Mouse (Mus musculus) adrenal gland, adult 18-20 months (tissue): ENCODE data around the gene Dcaf10. TPM values are rescaled to one million over a fixed set of nuclear protein-coding genes. Genes with fewer than 3 reads are reported as not detected.
"Not testable (repeated sequence)": the region's sequence is repeated elsewhere in the genome, so short reads cannot be mapped to it uniquely, and the experiment has no call there.

Experiments used
- DNase-seq, 2 experiments: peaks; one replicate each; pipeline ENCODE4 v3.0.0; 2021 to 2022; ENCODE audit warnings: low spot score in 2 of 2
- long read RNA-seq, 2 experiments: library from polyadenylated mRNA; stranded (forward); transcript quantifications; one replicate each; pipeline ENCODE4 v2.0.0; 2021
- total RNA-seq, 2 experiments: library from RNA; stranded (reverse); gene quantifications; 1 replicate in 1 of 2; 2 replicates in 1 of 2; pipeline ENCODE4 v1.2.3; 2021

Gene Dcaf10
- total RNA-seq = 10 to 100 TPM; 25.5 to 27.1 TPM
- long read RNA-seq, experiment 1, full-length matches to known transcripts = 21 of 28 reads
- long read RNA-seq, experiment 1, partial matches to known transcripts = 1 of 28 reads
- long read RNA-seq, experiment 1, other reads (novel, unspliced or antisense) = 6 of 28 reads
- long read RNA-seq, experiment 2, full-length matches to known transcripts = 40 of 47 reads
- long read RNA-seq, experiment 2, partial matches to known transcripts = 3 of 47 reads
- long read RNA-seq, experiment 2, other reads (novel, unspliced or antisense) = 4 of 47 reads

DNA sequence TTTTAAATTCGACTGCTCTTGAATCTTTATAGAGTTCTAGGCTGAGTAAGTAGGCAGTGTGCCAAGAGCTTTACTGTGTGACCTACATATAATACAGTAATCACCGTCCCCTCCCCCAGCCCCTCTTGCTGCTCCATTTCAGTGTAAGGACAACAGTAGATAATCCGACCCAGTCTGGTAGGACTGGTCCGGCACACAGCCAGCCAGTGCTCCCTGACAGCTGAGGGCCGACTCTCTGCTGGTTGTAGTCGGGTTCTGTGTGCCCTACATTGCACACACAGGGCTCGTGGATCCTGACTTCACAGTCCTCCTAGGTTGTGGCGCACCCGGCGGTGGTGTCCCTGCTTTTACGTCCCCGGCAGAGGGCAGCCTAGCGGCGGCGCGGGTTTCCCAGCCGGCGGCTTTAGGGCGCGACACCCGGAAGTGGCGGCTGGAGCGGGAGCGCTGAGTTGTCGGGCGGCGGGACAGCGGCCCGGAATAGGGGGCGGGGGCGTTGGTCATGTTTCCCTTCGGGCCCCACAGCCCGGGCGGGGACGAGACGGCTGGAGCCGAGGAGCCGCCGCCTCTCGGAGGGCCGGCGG is at the start of gene Dcaf10:
Gene Dcaf10, plus strand, starts transcription at position 433 of the 581 bp plus-strand sequence.
- peak; percentile 97 for DNase-seq

DNA sequence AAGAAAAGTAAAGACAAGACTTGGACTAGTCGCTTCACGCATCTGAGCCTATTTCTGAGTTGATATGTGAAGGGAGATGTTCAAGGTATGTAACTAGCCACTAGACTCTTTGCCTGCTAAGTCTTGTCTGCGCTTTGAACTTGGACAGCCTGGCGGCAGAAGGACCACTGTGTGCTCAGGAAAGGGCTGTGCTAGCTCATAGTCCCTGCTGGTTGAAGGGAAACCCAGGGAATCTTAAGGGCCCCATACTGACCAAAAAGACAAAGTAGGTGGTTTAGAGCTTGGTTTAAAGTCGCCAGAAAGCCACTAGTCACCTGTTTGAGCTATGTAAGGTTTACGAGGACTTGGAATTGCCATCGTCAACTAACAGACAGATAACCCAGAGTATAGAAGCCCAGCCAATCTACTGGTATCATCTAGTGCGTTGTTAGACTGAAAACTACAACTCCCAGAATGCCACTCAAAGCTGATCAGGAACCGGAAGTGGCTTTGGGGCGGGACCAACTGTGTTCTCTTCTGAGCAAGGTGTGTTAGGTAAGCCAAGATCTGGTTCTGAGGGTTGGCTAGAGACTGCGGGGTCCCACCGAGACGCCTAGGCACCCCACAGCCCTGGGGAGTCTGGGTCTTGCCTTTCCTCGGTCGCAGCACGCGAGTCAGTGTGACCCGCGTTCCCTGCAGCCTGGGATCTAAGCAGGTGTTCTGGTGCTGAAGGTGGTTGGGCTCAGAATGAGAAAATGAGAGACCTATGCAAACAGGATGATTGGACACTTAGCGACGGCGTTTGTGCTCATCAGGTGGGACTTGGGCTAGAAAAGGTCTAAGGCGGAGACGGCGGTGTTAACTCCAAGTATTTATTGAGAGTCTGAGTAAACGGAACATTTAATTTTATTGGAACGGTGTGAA is 45.0 kb upstream of the Dcaf10 start, which contains the start of gene Trmt10b:
Gene Trmt10b, plus strand, starts transcription at position 466 of the 903 bp plus-strand sequence.
- DNase-seq = peak; percentile 47 to 54

DNA sequence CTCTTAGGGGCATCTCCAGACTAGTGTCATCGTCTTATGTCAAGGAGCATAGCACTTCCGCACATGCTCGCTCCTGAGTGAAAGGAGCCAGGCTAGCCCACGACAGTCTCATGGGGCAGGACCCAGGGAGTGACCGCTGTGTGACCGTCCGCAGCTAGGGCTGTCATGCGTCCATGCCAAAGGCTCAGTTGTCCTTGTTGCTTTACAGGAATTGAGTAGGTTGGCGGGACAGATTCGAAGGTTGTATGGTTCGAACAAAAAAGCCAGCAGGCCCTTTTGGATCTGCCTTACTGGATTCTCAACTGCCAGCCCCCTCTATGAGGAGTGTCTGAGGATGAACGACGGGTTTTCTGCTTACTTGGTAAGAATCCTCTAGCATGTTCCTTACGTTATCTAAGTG is 36.4 kb upstream of the Dcaf10 start:
- no peak for DNase-seq

DNA sequence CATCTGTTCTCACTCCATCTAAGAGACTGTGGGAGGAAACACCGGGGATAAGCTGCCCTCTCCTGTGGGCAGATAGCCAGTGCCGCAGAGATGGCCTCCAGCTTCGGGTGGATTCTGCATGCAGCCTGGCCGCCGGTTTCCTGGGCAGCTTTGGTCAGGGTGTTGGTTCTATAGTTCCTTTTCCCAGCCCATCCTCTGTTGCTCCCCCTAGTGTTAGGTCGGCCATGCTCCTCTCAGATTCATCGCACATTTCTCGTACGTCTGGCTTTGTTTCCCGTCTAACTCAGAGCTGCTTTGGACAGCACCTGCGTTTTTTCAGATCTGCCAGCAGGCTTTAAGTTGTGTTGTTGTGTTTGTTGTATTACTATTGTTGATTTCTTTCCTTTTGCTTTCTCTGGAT is 33.9 kb upstream of the Dcaf10 start:
- DNase-seq = no peak

DNA sequence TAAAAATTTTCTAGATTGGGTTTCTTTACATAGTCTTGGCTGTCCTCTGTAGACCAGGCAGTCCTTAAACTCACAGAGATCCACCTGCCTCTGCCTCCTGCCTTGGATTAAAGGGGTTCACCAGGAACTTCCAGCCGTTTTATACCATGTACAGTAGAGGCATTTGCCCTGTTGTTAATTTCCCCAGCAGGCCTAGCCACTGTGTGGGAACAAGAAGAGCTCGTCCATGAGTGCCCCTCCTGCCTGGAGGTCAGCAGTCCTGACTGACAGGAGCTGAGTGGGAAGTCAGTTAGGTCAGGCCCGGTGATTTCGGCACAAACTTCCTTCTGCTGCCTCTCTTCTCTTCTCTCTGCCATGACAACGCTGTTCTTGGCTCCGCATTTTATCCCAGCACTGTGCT is 33.3 kb upstream of the Dcaf10 start:
- no peak for DNase-seq

DNA sequence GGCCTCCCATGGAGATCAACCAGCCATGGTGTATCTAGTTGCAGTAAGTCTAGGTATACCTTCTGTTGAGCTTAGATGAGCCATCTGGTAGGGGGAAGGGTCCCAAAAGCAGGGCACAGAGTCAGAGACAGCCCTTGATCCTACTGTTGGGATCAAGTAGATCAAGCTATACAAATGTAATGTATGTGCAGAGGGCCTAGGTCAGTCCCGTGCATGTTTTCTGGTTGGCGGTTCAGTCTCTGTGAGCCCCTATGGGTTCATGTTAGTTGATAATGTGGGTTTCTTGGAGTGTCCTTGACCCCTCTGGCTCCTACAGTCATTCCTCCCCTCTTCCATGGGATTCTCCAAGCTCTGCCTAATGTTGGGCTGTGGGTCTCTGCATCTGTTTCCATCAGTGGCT is 30.8 kb upstream of the Dcaf10 start:
- no peak for DNase-seq

DNA sequence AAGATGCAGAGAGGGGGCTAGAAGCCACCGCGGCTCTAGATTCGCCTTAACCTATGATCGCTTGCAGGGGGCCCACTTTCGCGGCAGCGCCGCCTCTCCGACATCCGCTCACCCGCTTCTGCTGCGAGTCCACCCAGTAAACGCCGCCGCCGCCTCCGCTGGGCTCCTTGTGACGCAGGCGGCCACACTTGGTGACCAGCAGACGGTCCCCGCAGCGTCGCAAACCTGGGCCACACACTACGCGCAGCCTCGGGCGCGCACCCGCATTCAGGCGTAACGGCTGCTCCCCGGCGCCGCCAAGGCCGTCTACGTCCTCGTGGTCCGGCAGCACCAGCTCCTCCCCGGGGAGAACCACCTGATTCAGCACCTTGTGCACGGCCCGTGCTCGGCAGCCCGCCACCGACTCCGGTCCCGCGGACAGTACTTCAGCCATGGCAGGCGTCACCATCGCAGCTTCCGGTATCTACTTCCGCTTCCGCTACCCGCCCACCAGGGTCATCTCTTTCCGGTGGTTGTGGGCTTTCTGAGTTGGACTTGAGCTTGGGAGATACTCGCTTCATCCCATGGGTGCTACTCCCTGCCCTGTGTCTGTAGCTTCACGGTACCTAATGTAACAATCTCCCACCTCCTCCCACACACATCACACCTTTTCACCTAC is 21.6 kb upstream of the Dcaf10 start:
- peak; percentile 81 to 84 for DNase-seq

DNA sequence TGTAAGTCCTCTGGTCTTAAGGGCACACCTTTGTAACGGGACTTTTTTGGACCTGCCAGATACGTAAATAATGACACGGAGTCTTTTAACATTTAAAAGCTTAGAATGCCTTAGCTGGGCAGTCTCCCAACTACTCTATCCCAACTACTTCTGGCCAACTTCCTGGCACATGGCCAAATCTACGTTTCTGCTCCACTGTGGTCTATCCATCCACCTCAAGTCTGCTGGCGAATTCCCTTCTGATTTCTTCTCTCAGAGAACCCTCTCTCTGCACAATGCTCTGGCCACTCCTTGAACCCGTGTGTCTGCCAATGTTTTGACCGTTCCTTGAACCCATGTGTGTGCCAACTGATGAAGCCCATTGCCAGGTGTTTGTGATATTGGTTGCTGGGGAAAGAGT is 10.8 kb upstream of the Dcaf10 start:
- no peak for DNase-seq

DNA sequence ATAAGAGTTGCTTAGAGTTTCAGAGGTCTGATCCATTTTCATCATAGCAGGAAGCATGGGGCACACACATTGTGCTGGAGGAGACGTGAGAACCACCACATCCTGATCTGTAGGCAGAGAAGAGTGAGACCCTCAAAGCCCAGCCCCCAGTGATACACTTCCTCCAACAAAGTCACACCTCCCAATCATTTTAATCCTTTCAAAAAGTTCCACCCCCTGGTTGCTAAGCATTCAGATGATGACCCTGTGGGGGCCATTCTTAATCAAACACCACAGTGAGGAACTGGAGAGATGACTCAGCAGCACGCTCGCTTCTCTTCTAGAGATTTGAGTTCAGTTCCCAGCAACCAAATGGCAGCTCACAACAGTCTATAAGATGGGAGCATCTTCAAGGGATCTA is 9.4 kb upstream of the Dcaf10 start:
- DNase-seq = no peak

DNA sequence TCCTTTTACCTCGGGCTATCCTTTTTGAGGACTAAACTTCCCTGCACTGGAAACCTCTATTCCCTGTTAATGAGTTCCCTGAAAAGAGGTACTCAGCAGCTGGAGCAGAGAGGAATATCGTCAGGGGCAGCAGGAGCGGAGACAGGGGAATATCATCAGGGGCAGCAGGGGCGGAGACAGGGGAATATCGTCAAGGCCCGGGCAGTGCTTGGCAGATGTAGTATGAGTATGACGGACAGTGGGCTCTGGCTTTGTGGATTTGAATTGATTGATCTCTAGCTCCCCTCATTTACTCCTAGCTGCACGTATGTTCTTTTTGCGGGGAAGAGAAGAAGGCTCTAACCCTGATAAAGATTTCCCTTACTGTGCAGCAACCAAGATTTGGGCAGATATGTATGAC is 675 bp upstream of the Dcaf10 start:
- no peak for DNase-seq

DNA sequence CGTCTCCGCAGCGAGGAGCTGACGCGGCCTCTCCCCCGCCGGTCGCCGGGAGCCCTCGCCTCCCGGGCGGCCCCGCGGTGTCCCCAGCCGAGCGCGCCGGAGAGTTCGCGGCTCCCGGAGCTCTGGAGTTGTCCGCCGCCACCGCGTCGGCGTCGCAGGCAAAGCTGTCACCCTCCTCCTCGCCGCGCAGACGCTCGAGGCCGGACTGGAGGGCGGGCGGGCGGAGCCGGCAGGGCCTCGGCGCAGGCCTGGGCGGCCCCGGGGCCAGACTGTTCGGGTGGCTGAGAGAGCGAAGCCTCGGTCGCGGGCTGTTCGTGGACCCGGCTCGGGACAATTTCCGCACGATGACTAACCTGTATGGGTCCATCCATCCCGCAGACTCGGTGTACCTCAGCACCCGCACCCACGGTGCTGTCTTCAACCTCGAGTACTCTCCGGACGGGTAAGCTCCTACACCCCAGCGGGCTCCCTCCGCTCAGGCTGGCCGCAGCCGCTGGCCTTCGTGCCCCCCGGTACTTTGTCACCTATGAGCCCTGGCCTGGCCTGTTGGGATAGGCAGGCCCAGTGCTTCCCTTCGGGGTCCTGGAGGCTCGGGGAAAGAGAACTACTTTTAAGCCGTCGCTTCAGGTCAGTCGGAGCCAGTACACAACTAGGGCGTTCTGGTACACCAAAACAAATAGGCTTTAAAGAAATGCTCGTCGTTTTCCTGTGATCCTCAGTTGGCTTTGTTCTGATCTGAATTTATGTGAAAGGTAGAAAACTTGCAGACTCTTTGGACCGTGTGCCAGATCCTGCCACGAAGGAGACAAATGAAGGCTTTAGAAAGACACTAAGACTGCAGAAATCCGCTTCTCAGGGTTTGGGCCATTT is 620 bp downstream of the Dcaf10 start, which contains the start of gene Exosc3:
Gene Exosc3, minus strand, starts transcription at position 447 of the 870 bp plus-strand sequence.
- peak; percentile 56 to 59 for DNase-seq

DNA sequence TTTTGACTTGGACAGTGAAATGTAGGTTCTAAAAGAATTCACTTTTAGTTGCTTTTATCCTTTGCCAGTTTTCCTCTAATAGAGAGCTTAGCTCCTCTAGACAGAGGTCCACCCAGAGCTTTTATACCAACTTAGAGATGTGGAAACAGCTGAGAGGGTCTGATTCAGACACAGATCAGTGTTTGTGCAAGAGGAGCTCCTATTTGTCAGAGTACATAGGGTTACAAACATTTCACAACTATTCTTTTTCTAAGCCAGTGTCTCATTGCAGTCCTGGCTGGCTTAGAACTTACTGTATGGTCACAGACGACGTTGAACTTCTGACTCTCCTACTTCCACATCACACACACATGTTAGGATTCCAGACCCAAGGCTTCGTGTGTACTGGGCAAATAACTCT is 14.8 kb downstream of the Dcaf10 start:
- no peak for DNase-seq

DNA sequence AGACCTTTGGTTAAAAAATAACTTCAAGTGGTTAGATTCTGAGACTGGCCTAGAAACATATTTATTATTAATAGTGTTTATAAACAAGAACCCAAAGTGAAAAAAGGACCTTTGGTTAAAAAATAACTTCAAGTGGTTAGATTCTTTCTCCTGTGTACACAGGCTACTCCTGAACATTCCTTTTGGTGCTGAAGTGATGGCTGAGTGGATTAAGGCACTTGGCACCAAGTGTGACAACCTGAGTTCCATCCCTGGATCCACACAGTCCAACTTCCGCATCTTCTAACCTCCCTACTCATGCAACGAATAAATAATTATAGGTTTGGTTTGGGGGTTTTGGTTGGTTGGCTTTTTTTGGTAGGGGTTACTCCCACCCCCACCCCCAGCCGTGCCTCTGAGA is 29.4 kb downstream of the Dcaf10 start:
- no peak for DNase-seq

DNA sequence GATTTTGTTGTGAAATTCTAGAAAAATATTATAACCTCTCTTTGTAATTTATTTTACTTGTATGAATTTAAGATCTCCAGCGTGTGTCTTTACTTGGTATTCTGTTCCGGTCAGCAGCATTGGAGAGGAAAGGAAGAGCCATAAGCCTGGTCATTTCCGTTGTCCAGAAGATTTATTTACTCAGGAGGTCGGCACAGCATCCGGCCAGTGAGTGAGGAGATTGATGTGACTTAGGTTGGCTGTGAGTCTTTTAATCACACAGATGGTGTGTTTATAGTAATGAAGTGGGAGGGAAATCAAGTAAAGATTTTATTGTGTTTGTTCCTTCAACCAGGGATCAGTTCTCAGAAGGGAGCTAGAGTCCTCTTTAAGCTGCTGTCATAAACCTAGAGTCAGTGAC is 33.0 kb downstream of the Dcaf10 start:
- no peak for DNase-seq

DNA sequence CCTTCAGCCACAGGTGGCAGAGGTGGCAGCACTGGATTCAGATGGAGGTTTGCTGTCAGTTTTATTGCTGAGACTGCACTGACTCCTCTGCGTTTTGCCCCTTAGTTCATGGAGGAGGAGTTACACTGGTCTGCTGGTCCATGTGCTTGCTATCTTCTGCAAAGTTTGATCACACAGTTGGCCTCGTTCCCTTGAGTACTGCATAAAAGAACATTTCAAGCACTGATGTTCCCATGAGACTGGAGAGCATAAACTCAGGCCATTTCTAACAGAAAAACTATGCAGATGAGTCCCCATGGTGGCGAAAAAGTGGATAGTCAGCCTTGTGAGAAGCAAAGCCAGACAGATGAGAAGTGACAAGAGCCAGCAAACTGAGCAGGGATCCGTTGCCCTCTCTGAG is 34.7 kb downstream of the Dcaf10 start:
- DNase-seq = no peak

DNA sequence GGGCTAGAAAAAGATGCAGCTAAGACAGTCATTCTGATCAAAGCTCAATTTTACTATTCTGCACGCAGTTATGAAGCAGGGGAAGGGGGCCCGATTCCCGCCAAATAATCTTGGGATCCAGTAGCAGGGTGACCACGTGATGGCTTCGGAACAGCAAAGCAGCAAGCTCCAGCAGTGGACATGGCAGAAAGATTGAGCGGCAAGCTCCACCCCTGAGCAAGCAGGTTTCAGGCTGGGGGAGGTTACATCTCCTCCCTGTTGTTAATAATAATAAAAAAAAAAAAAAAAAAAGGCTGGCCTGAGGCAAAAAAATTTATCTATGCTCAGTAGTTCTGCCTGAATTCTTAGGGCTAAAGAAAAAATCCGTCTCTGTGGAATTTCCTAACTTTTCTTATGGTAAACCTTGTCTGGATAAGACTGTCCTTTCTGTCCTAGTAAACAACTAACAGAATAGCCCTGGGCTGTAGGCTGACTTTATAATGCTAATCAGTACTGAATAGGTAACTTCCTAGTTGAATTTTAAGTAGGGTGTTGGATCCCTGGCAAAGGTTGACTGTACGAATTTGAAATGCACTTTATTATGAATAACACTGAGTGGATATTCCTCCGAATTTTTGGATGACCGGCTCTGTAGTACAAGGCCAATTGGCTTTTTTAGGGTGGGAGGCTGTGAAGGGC is 39.1 kb downstream of the Dcaf10 start:
- not testable (repeated sequence) for DNase-seq

DNA sequence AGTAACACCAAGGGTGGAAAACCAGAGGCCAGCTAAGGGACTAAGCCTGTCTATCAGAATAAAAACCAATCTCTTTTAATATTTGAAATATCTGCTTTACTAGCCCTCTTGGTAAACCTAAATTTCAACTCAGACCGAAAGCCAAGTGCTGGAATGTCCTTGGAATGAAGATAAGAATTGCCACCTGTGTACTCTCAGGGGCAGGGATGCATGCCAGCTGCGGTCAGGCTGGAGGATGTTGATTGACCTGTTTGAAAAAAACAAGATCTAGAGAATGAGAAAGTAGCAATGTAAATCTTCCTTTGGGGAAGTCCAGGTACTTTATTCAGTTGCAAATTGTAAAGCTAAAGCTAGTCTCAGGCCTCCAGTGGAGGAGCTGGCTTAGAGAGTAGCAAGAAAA is 40.2 kb downstream of the Dcaf10 start:
- not testable (repeated sequence) for DNase-seq

DNA sequence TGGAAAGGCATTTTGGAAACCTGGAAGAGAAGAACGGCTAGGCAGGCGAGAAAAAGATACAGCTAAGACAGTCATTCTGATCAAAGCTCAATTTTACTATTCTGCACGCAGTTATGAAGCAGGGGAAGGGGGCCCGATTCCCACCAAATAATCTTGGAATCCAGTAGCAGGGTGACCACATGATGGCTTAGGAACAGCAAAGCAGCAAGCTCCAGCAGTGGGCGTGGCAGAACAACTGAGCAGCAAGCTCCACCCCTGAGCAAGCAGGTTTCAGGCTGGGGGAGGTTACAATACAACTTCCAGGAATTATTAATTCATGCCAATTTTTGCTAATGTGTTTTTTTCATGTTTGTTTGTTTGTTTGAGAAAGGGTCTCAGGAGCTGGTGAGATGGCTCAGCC is 45.4 kb downstream of the Dcaf10 start:
- DNase-seq = not testable (repeated sequence)

DNA sequence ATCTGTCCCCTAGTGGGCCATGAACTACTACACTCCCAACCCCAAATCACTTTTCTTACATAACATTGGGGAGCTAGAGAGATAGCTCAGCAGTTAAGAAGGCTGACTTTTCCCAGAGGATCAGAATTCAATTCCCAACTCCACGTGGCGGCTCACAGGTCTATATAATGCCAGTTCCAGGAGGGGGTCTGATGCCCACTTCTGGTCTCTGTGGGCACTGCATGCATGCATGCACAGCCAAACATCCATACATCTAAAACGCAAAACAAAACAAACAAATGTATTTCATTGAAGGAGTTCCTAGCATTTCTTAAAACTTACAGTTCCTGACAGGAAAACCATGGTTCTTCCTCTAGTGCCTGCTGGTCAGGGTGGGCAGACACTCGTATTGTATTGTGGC is 50.2 kb downstream of the Dcaf10 start:
- no peak for DNase-seq

DNA sequence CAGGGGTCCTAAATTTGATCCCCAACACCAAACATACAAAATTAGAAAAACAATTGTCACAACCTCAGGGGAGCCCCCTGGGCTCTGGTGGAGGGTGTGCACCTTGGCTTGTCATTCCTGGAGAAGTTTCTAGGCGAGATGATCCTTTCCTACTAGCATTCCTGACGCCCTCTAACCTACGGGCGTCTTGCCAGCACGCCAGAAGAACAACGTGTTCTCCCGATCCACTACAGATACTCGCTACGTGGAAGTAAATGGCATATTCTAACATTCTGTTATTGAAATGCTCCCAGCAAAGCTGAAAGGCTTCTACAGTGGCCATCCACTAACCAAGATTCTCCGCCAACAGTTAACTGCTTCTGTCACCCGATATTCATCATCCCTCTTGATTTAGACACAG is 50.7 kb downstream of the Dcaf10 start:
- DNase-seq = no peak
